Mouse (Mus musculus) embryonic fibroblast, embryonic 13.5 days (primary cell): ENCODE measurements at regions not wholly inside any gene's neighbourhood (a gene's known extent, or its start where the extent isn't known, plus 50 kb on each side); places are given as distances from the start of the nearest gene placed in this dataset.

ENCODE experiments used
- CTCF ChIP-seq: IDR thresholded peaks from 2 replicates; pipeline ENCODE4 v1.5.1; 2011; ENCODE audit warnings: mild to moderate bottlenecking, control low read depth, low read length, moderate library complexity, borderline replicate concordance; ENCODE audit not compliant: insufficient read depth
- POLR2A ChIP-seq: IDR thresholded peaks from 2 replicates; pipeline ENCODE4 v1.6.1; 2011; ENCODE audit warnings: low read depth, mild to moderate bottlenecking, control low read depth, low read length, moderate library complexity

DNA sequence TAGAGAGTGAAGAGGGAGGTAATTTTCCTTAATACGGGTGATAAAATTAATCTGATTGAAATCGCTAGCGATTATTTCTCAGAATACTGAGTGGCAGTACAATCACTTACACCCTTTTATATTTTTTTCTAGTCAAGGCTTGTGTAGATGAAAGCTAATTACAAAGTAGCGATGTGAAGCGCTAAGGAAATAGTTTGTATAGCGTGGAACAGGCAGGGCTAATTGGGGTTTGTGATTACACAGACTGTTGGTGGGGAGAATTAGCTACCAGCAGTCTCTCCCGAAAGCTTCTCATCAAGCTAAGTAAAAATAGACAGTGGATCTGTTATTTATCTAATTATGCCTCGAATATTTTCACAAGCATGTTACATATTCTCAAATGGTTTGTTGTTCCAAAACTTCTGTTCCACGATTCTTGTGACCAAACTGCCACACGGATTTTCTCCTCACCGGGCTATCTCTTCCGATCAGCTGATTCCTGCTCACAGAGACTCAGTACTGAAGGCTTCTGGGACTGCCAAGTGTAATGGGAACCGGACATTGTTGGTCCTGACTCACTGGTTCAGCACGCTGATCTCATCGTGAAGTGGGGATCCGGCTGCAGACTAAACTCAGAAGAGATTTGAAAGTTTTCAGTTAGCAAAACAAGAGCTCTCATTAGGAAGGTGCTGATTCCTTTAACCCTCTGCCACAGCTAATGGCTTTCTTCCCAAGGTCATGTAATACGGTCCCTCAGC lies 162.5 kb downstream of the Tmem182 start:
- no peak for TF ChIP-seq POLR2A
- TF ChIP-seq CTCF, result no peak
